Mouse (Mus musculus): ENCODE results near the gene Ydjc. TPM values are rescaled to one million over a fixed set of nuclear protein-coding genes. Genes with fewer than 3 reads are reported as not detected.
"Not testable (repeated sequence)": the region's sequence is repeated elsewhere in the genome, so short reads cannot be mapped to it uniquely, and the experiment has no call there.

The Ydjc gene
- polyA plus RNA-seq, 1 experiment: 41.9 TPM

- TF ChIP-seq POLR2A (IDR thresholded peaks at IDR 0.05; ENCODE audit: borderline replicate concordance, extremely low read depth, insufficient read depth, insufficient read length, poor library complexity, severe bottlenecking) (no peak), CTCF (IDR thresholded peaks at IDR 0.05; ENCODE audit: borderline replicate concordance, extremely low read depth, insufficient read depth, insufficient read length) (no peak)
- peak; percentile 10 for DNase-seq (ENCODE audit: low read depth)
Observed at GRCm38 (mm10) chr16:17131191-17132088, 13.0 kb upstream of the Ydjc start.

GRCm38 (mm10) chr16:17132089-17132905, 12.1 kb upstream of the Ydjc start, which contains the start of gene Sdf2l1:
TSS of gene Sdf2l1 (minus strand) at chr16:17132383.
- TF ChIP-seq CTCF (IDR thresholded peaks at IDR 0.05; ENCODE audit: borderline replicate concordance, extremely low read depth, insufficient read depth, insufficient read length): peak; percentile 61
- TF ChIP-seq POLR2A (IDR thresholded peaks at IDR 0.05; ENCODE audit: borderline replicate concordance, extremely low read depth, insufficient read depth, insufficient read length, poor library complexity, severe bottlenecking): peak; percentile 67

GRCm38 (mm10) chr16:17132906-17133200, 11.6 kb upstream of the Ydjc start:
- no peak for TF ChIP-seq POLR2A (IDR thresholded peaks at IDR 0.05; ENCODE audit: borderline replicate concordance, extremely low read depth, insufficient read depth, insufficient read length, poor library complexity, severe bottlenecking)
- TF ChIP-seq CTCF (IDR thresholded peaks at IDR 0.05; ENCODE audit: borderline replicate concordance, extremely low read depth, insufficient read depth, insufficient read length): no peak
- peak; percentile 36 for DNase-seq (ENCODE audit: low read depth)

More at GRCm38 (mm10) chr16:17132089-17132905, 12.1 kb upstream of the Ydjc start, which contains the start of gene Sdf2l1:
- peak; percentile 99 for DNase-seq (ENCODE audit: low read depth)

- no peak for DNase-seq (ENCODE audit: low read depth)
- no peak for TF ChIP-seq POLR2A (IDR thresholded peaks at IDR 0.05; ENCODE audit: borderline replicate concordance, extremely low read depth, insufficient read depth, insufficient read length, poor library complexity, severe bottlenecking)
- no peak for TF ChIP-seq CTCF (IDR thresholded peaks at IDR 0.05; ENCODE audit: borderline replicate concordance, extremely low read depth, insufficient read depth, insufficient read length)
Observed at GRCm38 (mm10) chr16:17137355-17137754, 7.1 kb upstream of the Ydjc start.

GRCm38 (mm10) chr16:17146772-17147235, 2.4 kb downstream of the Ydjc start, which contains the start of gene Ccdc116:
TSS of gene Ccdc116 (minus strand) at chr16:17147229.
- TF ChIP-seq CTCF (IDR thresholded peaks at IDR 0.05; ENCODE audit: borderline replicate concordance, extremely low read depth, insufficient read depth, insufficient read length) (peak; percentile 56; the same call in 1 of the 2 replicates), POLR2A (IDR thresholded peaks at IDR 0.05; ENCODE audit: borderline replicate concordance, extremely low read depth, insufficient read depth, insufficient read length, poor library complexity, severe bottlenecking) (no peak)
- peak; percentile 95 for DNase-seq (ENCODE audit: low read depth)

- TF ChIP-seq POLR2A (IDR thresholded peaks at IDR 0.05; ENCODE audit: borderline replicate concordance, extremely low read depth, insufficient read depth, insufficient read length, poor library complexity, severe bottlenecking) (no peak), CTCF (IDR thresholded peaks at IDR 0.05; ENCODE audit: borderline replicate concordance, extremely low read depth, insufficient read depth, insufficient read length) (no peak)
- peak; percentile 57 for DNase-seq (ENCODE audit: low read depth)
Observed at GRCm38 (mm10) chr16:17147391-17147929, 3.0 kb downstream of the Ydjc start.

- DNase-seq (ENCODE audit: low read depth): peak; percentile 42
- TF ChIP-seq CTCF (IDR thresholded peaks at IDR 0.05; ENCODE audit: borderline replicate concordance, extremely low read depth, insufficient read depth, insufficient read length) (peak; percentile 45), POLR2A (IDR thresholded peaks at IDR 0.05; ENCODE audit: borderline replicate concordance, extremely low read depth, insufficient read depth, insufficient read length, poor library complexity, severe bottlenecking) (no peak)
Observed at GRCm38 (mm10) chr16:17148084-17148483, 3.7 kb downstream of the Ydjc start.

GRCm38 (mm10) chr16:17150520-17151258, 6.3 kb downstream of the Ydjc start:
- TF ChIP-seq CTCF (IDR thresholded peaks at IDR 0.05; ENCODE audit: borderline replicate concordance, extremely low read depth, insufficient read depth, insufficient read length): no peak
- no peak for TF ChIP-seq POLR2A (IDR thresholded peaks at IDR 0.05; ENCODE audit: borderline replicate concordance, extremely low read depth, insufficient read depth, insufficient read length, poor library complexity, severe bottlenecking)
- no peak for DNase-seq (ENCODE audit: low read depth)

- no peak for DNase-seq (ENCODE audit: low read depth)
- TF ChIP-seq POLR2A (IDR thresholded peaks at IDR 0.05; ENCODE audit: borderline replicate concordance, extremely low read depth, insufficient read depth, insufficient read length, poor library complexity, severe bottlenecking): no peak
- TF ChIP-seq CTCF (IDR thresholded peaks at IDR 0.05; ENCODE audit: borderline replicate concordance, extremely low read depth, insufficient read depth, insufficient read length): no peak
Observed at GRCm38 (mm10) chr16:17151874-17152273, 7.5 kb downstream of the Ydjc start.

GRCm38 (mm10) chr16:17154346-17154745, 9.9 kb downstream of the Ydjc start:
- no peak for DNase-seq (ENCODE audit: low read depth)
- no peak for TF ChIP-seq CTCF (IDR thresholded peaks at IDR 0.05; ENCODE audit: borderline replicate concordance, extremely low read depth, insufficient read depth, insufficient read length)
- TF ChIP-seq POLR2A (IDR thresholded peaks at IDR 0.05; ENCODE audit: borderline replicate concordance, extremely low read depth, insufficient read depth, insufficient read length, poor library complexity, severe bottlenecking): no peak

GRCm38 (mm10) chr16:17165478-17165877, 21.1 kb downstream of the Ydjc start:
- not testable (repeated sequence) for DNase-seq (ENCODE audit: low read depth)
